Mouse (Mus musculus) E14TG2a.4 (cell line): ENCODE measurements around the gene Gm28372.

Source experiments
- CTCF ChIP-seq: conservative IDR thresholded peaks from 2 replicates; pipeline ENCODE4 v1.5.1; 2014; ENCODE audit warnings: low read length
- NANOG ChIP-seq: IDR thresholded peaks from 2 replicates; pipeline ENCODE4 v1.6.1; 2014; ENCODE audit warnings: borderline replicate concordance, low read length, mixed read lengths
- POU5F1 ChIP-seq: IDR thresholded peaks from 2 replicates; pipeline ENCODE4 v1.6.1; 2014; ENCODE audit warnings: low read length, borderline replicate concordance

GRCm38 (mm10) chr2:130423397-130424125 is 18.5 kb downstream of the Gm28372 start:
- TF ChIP-seq CTCF (no peak), NANOG (no peak), POU5F1 (no peak)
